Mouse (Mus musculus): ENCODE measurements around the gene Gsk3b. TPM values are rescaled to one million over a fixed set of nuclear protein-coding genes. Genes with fewer than 3 reads are reported as not detected.

Gene Gsk3b
- 28.1 and 28.4 TPM in 2 replicates for polyA plus RNA-seq (2015; fragmentation: Nextera tagmentation; extraction: Ambion mirVana)

- Histone ChIP-seq H3K4me2 (replicated peaks; ENCODE audit: low read depth) (peak within 1 kb of the TSS; percentile 74), H3K9me3 (ENCODE audit: control insufficient read depth, low read length) (no peaks in the 10 kb centered on the region), H3K4me1 (replicated peaks; ENCODE audit: control insufficient read depth, insufficient read depth) (no peaks in the 10 kb centered on the region), H3K9ac (ENCODE audit: low read length) (peak within 1 kb of the TSS; percentile 97), H3K36me3 (ENCODE audit: control insufficient read depth, insufficient read depth, low read length) (no peaks in the 10 kb centered on the region), H3K27ac (replicated peaks) (peak within 1 kb of the TSS; percentile 100), H3K4me3 (ENCODE audit: low read depth, low read length) (peak within 1 kb of the TSS; percentile 92), H3K27me3 (ENCODE audit: control insufficient read depth, insufficient read depth, low read length) (no peaks in the 10 kb centered on the region)
- no peak for TF ChIP-seq EP300 (optimal IDR thresholded peaks at IDR 0.05)
- 0 out of 2 replicates have a peak, but pooled peaks have one; percentile 0 for TF ChIP-seq CTCF (IDR thresholded peaks at IDR 0.05; ENCODE audit: low read depth)
- peak; percentile 99 for DNase-seq (ENCODE audit: low spot score)
- under 1% methylated on average over 63 of the region's 69 CpGs for WGBS
- ATAC-seq (ENCODE audit: low FRiP score, low TSS enrichment) = peak; percentile 94
These were observed at the start of gene Gsk3b for GRCm38 (mm10) chr16:38088629-38089446. Gene Gsk3b, plus strand, starts transcription at chr16:38089001.

GRCm38 (mm10) chr16:38042160-38042559, 46.6 kb upstream of the Gsk3b start:
- Histone ChIP-seq H3K36me3 (ENCODE audit: control insufficient read depth, insufficient read depth, low read length) (no peaks in the 10 kb centered on the region), H3K9ac (ENCODE audit: low read length) (no peak overlapping the region), H3K27me3 (ENCODE audit: control insufficient read depth, insufficient read depth, low read length) (no peaks in the 10 kb centered on the region), H3K9me3 (ENCODE audit: control insufficient read depth, low read length) (no peaks in the 10 kb centered on the region), H3K27ac (replicated peaks) (no peak overlapping the region), H3K4me1 (replicated peaks; ENCODE audit: control insufficient read depth, insufficient read depth) (no peaks in the 10 kb centered on the region), H3K4me2 (replicated peaks; ENCODE audit: low read depth) (no peak overlapping the region), H3K4me3 (ENCODE audit: low read depth, low read length) (no peak overlapping the region)
- ATAC-seq (ENCODE audit: low FRiP score, low TSS enrichment) = no peak
- no peak for TF ChIP-seq EP300 (optimal IDR thresholded peaks at IDR 0.05)
- no peak for TF ChIP-seq CTCF (IDR thresholded peaks at IDR 0.05; ENCODE audit: low read depth)
- no peak for DNase-seq (ENCODE audit: low spot score)
- WGBS = 66% methylated on average over 1 of the region's 1 CpGs

DNA sequence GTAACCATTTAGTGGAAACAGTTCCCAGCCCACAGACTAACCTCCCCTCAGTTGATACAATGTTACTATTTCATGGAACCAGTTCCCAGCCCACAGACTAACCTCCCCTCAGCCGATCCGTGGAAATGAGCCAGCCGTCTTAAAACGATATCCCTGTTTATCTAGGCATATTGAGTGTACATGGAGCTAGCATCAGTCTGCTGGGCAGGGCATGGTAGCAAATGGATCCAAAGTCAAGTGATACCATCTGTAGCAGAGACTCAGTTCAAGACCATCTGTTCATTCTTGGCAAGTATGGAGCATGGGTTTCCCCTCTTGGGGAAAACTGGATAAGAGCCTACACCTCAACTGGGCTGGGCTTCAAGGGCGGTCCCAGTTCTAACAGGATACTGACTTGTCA, 44.2 kb upstream of the Gsk3b start:
- DNase-seq (ENCODE audit: low spot score) (no peak), ATAC-seq (ENCODE audit: low FRiP score, low TSS enrichment) (no peak)
- H3K36me3 ChIP-seq (ENCODE audit: control insufficient read depth, insufficient read depth, low read length) = no peaks in the 10 kb centered on the region
- TF ChIP-seq EP300 (optimal IDR thresholded peaks at IDR 0.05) (no peak), CTCF (IDR thresholded peaks at IDR 0.05; ENCODE audit: low read depth) (no peak)
- 66% methylated on average over 5 of the region's 5 CpGs for WGBS
- H3K4me2 ChIP-seq (replicated peaks; ENCODE audit: low read depth) = no peak overlapping the region
- H3K4me3 ChIP-seq (ENCODE audit: low read depth, low read length) = no peak overlapping the region
- H3K27ac ChIP-seq (replicated peaks) = no peak overlapping the region
- no peaks in the 10 kb centered on the region for H3K27me3 ChIP-seq (ENCODE audit: control insufficient read depth, insufficient read depth, low read length)
- no peaks in the 10 kb centered on the region for H3K9me3 ChIP-seq (ENCODE audit: control insufficient read depth, low read length)
- H3K4me1 ChIP-seq (replicated peaks; ENCODE audit: control insufficient read depth, insufficient read depth) = no peaks in the 10 kb centered on the region
- no peak overlapping the region for H3K9ac ChIP-seq (ENCODE audit: low read length)

- Histone ChIP-seq H3K4me3 (ENCODE audit: low read depth, low read length) (no peak overlapping the region), H3K27ac (replicated peaks) (no peak overlapping the region), H3K9ac (ENCODE audit: low read length) (no peak overlapping the region), H3K4me2 (replicated peaks; ENCODE audit: low read depth) (peak overlapping the region; percentile 44), H3K9me3 (ENCODE audit: control insufficient read depth, low read length) (no peaks in the 10 kb centered on the region), H3K36me3 (ENCODE audit: control insufficient read depth, insufficient read depth, low read length) (no peaks in the 10 kb centered on the region), H3K4me1 (replicated peaks; ENCODE audit: control insufficient read depth, insufficient read depth) (no peaks in the 10 kb centered on the region), H3K27me3 (ENCODE audit: control insufficient read depth, insufficient read depth, low read length) (no peaks in the 10 kb centered on the region)
- DNase-seq (ENCODE audit: low spot score) (no peak), ATAC-seq (ENCODE audit: low FRiP score, low TSS enrichment) (no peak)
- TF ChIP-seq EP300 (optimal IDR thresholded peaks at IDR 0.05) = no peak
- WGBS = 27% methylated on average over 23 of the region's 23 CpGs
These were observed 40.8 kb upstream of the Gsk3b start for GRCm38 (mm10) chr16:38047781-38048558.

GRCm38 (mm10) chr16:38057898-38058297, 30.9 kb upstream of the Gsk3b start:
- TF ChIP-seq CTCF (IDR thresholded peaks at IDR 0.05; ENCODE audit: low read depth) = no peak
- TF ChIP-seq EP300 (optimal IDR thresholded peaks at IDR 0.05) = no peak
- H3K9me3 ChIP-seq (ENCODE audit: control insufficient read depth, low read length) = no peaks in the 10 kb centered on the region
- DNase-seq (ENCODE audit: low spot score) = no peak
- H3K27ac ChIP-seq (replicated peaks) = no peak overlapping the region
- H3K4me2 ChIP-seq (replicated peaks; ENCODE audit: low read depth) = no peak overlapping the region
- no peaks in the 10 kb centered on the region for H3K4me1 ChIP-seq (replicated peaks; ENCODE audit: control insufficient read depth, insufficient read depth)
- H3K9ac ChIP-seq (ENCODE audit: low read length) = no peak overlapping the region
- no peak for ATAC-seq (ENCODE audit: low FRiP score, low TSS enrichment)
- 92% methylated on average over 1 of the region's 1 CpGs for WGBS
- H3K27me3 ChIP-seq (ENCODE audit: control insufficient read depth, insufficient read depth, low read length) = no peaks in the 10 kb centered on the region
- H3K4me3 ChIP-seq (ENCODE audit: low read depth, low read length) = no peak overlapping the region
- no peaks in the 10 kb centered on the region for H3K36me3 ChIP-seq (ENCODE audit: control insufficient read depth, insufficient read depth, low read length)

GRCm38 (mm10) chr16:38058836-38059235, 30.0 kb upstream of the Gsk3b start:
- no peaks in the 10 kb centered on the region for H3K27me3 ChIP-seq (ENCODE audit: control insufficient read depth, insufficient read depth, low read length)
- 68% methylated on average over 3 of the region's 3 CpGs for WGBS
- H3K9me3 ChIP-seq (ENCODE audit: control insufficient read depth, low read length) = no peaks in the 10 kb centered on the region
- ATAC-seq (ENCODE audit: low FRiP score, low TSS enrichment) = no peak
- no peak for DNase-seq (ENCODE audit: low spot score)
- no peaks in the 10 kb centered on the region for H3K4me1 ChIP-seq (replicated peaks; ENCODE audit: control insufficient read depth, insufficient read depth)
- H3K27ac ChIP-seq (replicated peaks) = no peak overlapping the region
- no peak overlapping the region for H3K4me3 ChIP-seq (ENCODE audit: low read depth, low read length)
- H3K9ac ChIP-seq (ENCODE audit: low read length) = no peak overlapping the region
- TF ChIP-seq CTCF (IDR thresholded peaks at IDR 0.05; ENCODE audit: low read depth) (no peak), EP300 (optimal IDR thresholded peaks at IDR 0.05) (no peak)
- no peaks in the 10 kb centered on the region for H3K36me3 ChIP-seq (ENCODE audit: control insufficient read depth, insufficient read depth, low read length)
- no peak overlapping the region for H3K4me2 ChIP-seq (replicated peaks; ENCODE audit: low read depth)
